Mouse (Mus musculus) CD4-positive, CD25-positive, alpha-beta regulatory T cell, adult 4 months (primary cell): ENCODE data around the gene Gm12248. TPM values are rescaled to one million over a fixed set of nuclear protein-coding genes. Genes with fewer than 3 reads are reported as not detected.

Experiments
- ATAC-seq: one replicate; pipeline ENCODE4 v1.8.0; 2017
- polyA plus RNA-seq, 2 experiments: library from polyadenylated mRNA; unstranded; fragments of 100-300 nt; shearing (Covaris generic); gene quantifications; one replicate each; pipeline ENCODE4 v1.2.1; 2017

Gene Gm12248
- polyA plus RNA-seq, 2 experiments from 2014 or later, result 0.38 to 0.71 TPM

GRCm38 (mm10) chr11:58028981-58029380 lies 64.0 kb downstream of the Gm12248 start:
- no peak for ATAC-seq

GRCm38 (mm10) chr11:58026860-58027259 lies 66.1 kb downstream of the Gm12248 start:
- ATAC-seq, result no peak

- no peak for ATAC-seq
Observed at GRCm38 (mm10) chr11:58026337-58026736, 66.6 kb downstream of the Gm12248 start.

- ATAC-seq, result no peak
Observed at GRCm38 (mm10) chr11:58025881-58026280, 67.1 kb downstream of the Gm12248 start.

GRCm38 (mm10) chr11:58024671-58025070 lies 68.3 kb downstream of the Gm12248 start:
- no peak for ATAC-seq

- ATAC-seq, result no peak
Observed at GRCm38 (mm10) chr11:58024271-58024670, 68.7 kb downstream of the Gm12248 start.

- no peak for ATAC-seq
Observed at GRCm38 (mm10) chr11:58021618-58022017, 71.3 kb downstream of the Gm12248 start.

GRCm38 (mm10) chr11:58021095-58021494 lies 71.8 kb downstream of the Gm12248 start:
- ATAC-seq, result no peak

- peak; percentile 37 for ATAC-seq
Observed at GRCm38 (mm10) chr11:58018701-58019100, 74.2 kb downstream of the Gm12248 start.

- peak; percentile 45 for ATAC-seq
Observed at GRCm38 (mm10) chr11:58018287-58018686, 74.6 kb downstream of the Gm12248 start.

- ATAC-seq, result peak; percentile 53
Observed at GRCm38 (mm10) chr11:58017422-58017821, 75.5 kb downstream of the Gm12248 start.

- no peak for ATAC-seq
Observed at GRCm38 (mm10) chr11:58016371-58016770, 76.6 kb downstream of the Gm12248 start.

- no peak for ATAC-seq
Observed at GRCm38 (mm10) chr11:58015339-58015738, 77.6 kb downstream of the Gm12248 start.

GRCm38 (mm10) chr11:58014604-58015003 lies 78.3 kb downstream of the Gm12248 start:
- ATAC-seq, result no peak

Other genes with a start within 250 kb of the Gm12248 start
- 10 to 100 TPM; 27.0 to 36.1 TPM for gene Larp1, start 84.1 kb downstream of the Gm12248 start, polyA plus RNA-seq
- 10 to 100 TPM; 89.2 to 97.8 TPM for gene Cnot8, start 11.0 kb upstream of the Gm12248 start, polyA plus RNA-seq
- 1 to 10 TPM; 6.5 to 7.8 TPM for gene Gemin5, start 75.4 kb upstream of the Gm12248 start, polyA plus RNA-seq
- 10 to 100 TPM; 66.8 to 74.2 TPM for gene Mrpl22, start 78.5 kb upstream of the Gm12248 start, polyA plus RNA-seq
- gene Igtp, start 106.4 kb upstream of the Gm12248 start, polyA plus RNA-seq, result 100 to 1,000 TPM; 433 to 495 TPM
- 10 to 100 TPM; 51.0 to 68.1 TPM for gene Irgm2, start 106.5 kb upstream of the Gm12248 start, polyA plus RNA-seq
- not detected for gene 4930438A08Rik, start 181.7 kb upstream of the Gm12248 start, polyA plus RNA-seq
- 10 to 100 TPM; 10.7 TPM for gene Zfp692, start 213.9 kb upstream of the Gm12248 start, polyA plus RNA-seq
- gene Zfp672, start 237.2 kb upstream of the Gm12248 start, polyA plus RNA-seq, result 10 to 100 TPM; 37.0 to 46.8 TPM
- gene Sh3bp5l, start 237.6 kb upstream of the Gm12248 start, polyA plus RNA-seq, result 1 to 10 TPM; 5.3 to 6.3 TPM